Mouse (Mus musculus): ENCODE results near the gene Arhgef12.

- TF ChIP-seq GATA1 (IDR thresholded peaks at IDR 0.05; ENCODE audit: borderline replicate concordance, low read length) = no peak
- no peak for TF ChIP-seq FLI1 (IDR thresholded peaks at IDR 0.05; ENCODE audit: low read length)
These were observed 5.0 kb downstream of the Arhgef12 start for GRCm38 (mm10) chr9:43101936-43102595.

Data from megakaryocyte, embryonic 14.5 days (primary cell).